Mouse (Mus musculus) large intestine, adult 2 months (tissue): Measurements from ENCODE around the gene Abcb9. TPM values are rescaled to one million over a fixed set of nuclear protein-coding genes. Genes with fewer than 3 reads are reported as not detected.

ENCODE experiments used
- DNase-seq: peaks from one replicate; pipeline ENCODE4 v3.0.0-alpha.2; 2012; ENCODE audit warnings: low read depth, low spot score
- WGBS: fragments of 180-500 bp; shearing (Covaris S2); methylation state at CpG from one replicate; pipeline ENCODE4 v1.1.7; 2018; 5-methylcytosine and 5-hydroxymethylcytosine counted together
- polyA plus RNA-seq: library from polyadenylated mRNA; depleted of rRNA; stranded (reverse); fragments of >200 nt; gene quantifications from 2 replicates; pipeline ENCODE4 v1.2.3, GENCODE M21; 2012; rRNA removed

Gene Abcb9
- polyA plus RNA-seq, 1 experiment = 7.6 TPM

GRCm38 (mm10) chr5:124019348-124020216 lies 76.0 kb downstream of the Abcb9 start:
- 53% methylated on average over 12 of the region's 12 CpGs for WGBS
- no peak for DNase-seq

GRCm38 (mm10) chr5:124018651-124019050 lies 76.9 kb downstream of the Abcb9 start:
- no peak for DNase-seq
- WGBS = 84% methylated on average over 9 of the region's 9 CpGs

GRCm38 (mm10) chr5:124017941-124018340 lies 77.7 kb downstream of the Abcb9 start:
- WGBS = 73% methylated on average over 9 of the region's 9 CpGs
- DNase-seq = no peak

GRCm38 (mm10) chr5:124016291-124016821 lies 79.2 kb downstream of the Abcb9 start:
- peak; percentile 66 for DNase-seq
- WGBS = 41% methylated on average over 7 of the region's 7 CpGs

- no peak for DNase-seq
- 60% methylated on average over 2 of the region's 2 CpGs for WGBS
Measured at GRCm38 (mm10) chr5:124015727-124016126, 79.9 kb downstream of the Abcb9 start.

- DNase-seq = no peak
- WGBS = 15% methylated on average over 11 of the region's 11 CpGs
Measured at GRCm38 (mm10) chr5:124014791-124015251, 80.8 kb downstream of the Abcb9 start.

- 44% methylated on average over 3 of the region's 3 CpGs for WGBS
- no peak for DNase-seq
Measured at GRCm38 (mm10) chr5:124014180-124014579, 81.4 kb downstream of the Abcb9 start.

GRCm38 (mm10) chr5:124013747-124014146 lies 81.9 kb downstream of the Abcb9 start:
- DNase-seq = no peak
- 79% methylated on average over 16 of the region's 16 CpGs for WGBS

GRCm38 (mm10) chr5:124012885-124013284 lies 82.7 kb downstream of the Abcb9 start:
- WGBS = 65% methylated on average over 10 of the region's 10 CpGs
- DNase-seq = no peak

GRCm38 (mm10) chr5:124011927-124012326 lies 83.7 kb downstream of the Abcb9 start:
- DNase-seq = no peak
- 54% methylated on average over 8 of the region's 8 CpGs for WGBS

Other genes with a start within 250 kb of the Abcb9 start
- 0.71 and 0.97 TPM in 2 replicates for gene Hcar2, start 230.3 kb downstream of the Abcb9 start, polyA plus RNA-seq
- gene Hcar1, start 215.8 kb downstream of the Abcb9 start, polyA plus RNA-seq = 3.3 and 3.7 TPM in 2 replicates
- gene Denr, start 188.6 kb downstream of the Abcb9 start, polyA plus RNA-seq = 8.8 and 14.5 TPM in 2 replicates
- gene Gm43518, start 168.4 kb downstream of the Abcb9 start, polyA plus RNA-seq = 0.22 TPM in 1 of 2 replicates, not detected in the other
- 1.2 and 1.6 TPM in 2 replicates for gene Ccdc62, start 165.1 kb downstream of the Abcb9 start, polyA plus RNA-seq
- gene Hip1r, start 122.2 kb downstream of the Abcb9 start, polyA plus RNA-seq = 22.9 and 34.9 TPM in 2 replicates
- gene Vps37b, start 63.5 kb downstream of the Abcb9 start, polyA plus RNA-seq = 30.6 and 34.3 TPM in 2 replicates
- gene Ogfod2, start 16.5 kb upstream of the Abcb9 start, polyA plus RNA-seq = 37.7 and 41.5 TPM in 2 replicates
- gene Arl6ip4, start 20.3 kb upstream of the Abcb9 start, polyA plus RNA-seq = 25.5 and 32.0 TPM in 2 replicates
- gene Pitpnm2, start 154.0 kb upstream of the Abcb9 start, polyA plus RNA-seq = 8.8 and 14.1 TPM in 2 replicates
- 2.2 and 3.5 TPM in 2 replicates for gene Mphosph9, start 232.2 kb upstream of the Abcb9 start, polyA plus RNA-seq
- gene 2810006K23Rik, start 232.3 kb upstream of the Abcb9 start, polyA plus RNA-seq = 3.9 and 4.1 TPM in 2 replicates